Mouse (Mus musculus): Measurements from ENCODE around the gene Cstad. TPM values are rescaled to one million over a fixed set of nuclear protein-coding genes. Genes with fewer than 3 reads are reported as not detected.

Gene Cstad
- polyA plus RNA-seq, 1 experiment from 2014 or later: 0.63 TPM

GRCm38 (mm10) chr2:30625296-30625826, 30.5 kb downstream of the Cstad start:
- no peak overlapping the region for H3K27ac ChIP-seq (replicated peaks)
- H3K36me3 ChIP-seq (ENCODE audit: control insufficient read depth, insufficient read depth, low read length): no peaks in the 10 kb centered on the region
- DNase-seq (ENCODE audit: low spot score): no peak
- no peak overlapping the region for H3K9ac ChIP-seq (ENCODE audit: low read length)
- ATAC-seq (ENCODE audit: low FRiP score, low TSS enrichment): no peak
- H3K4me2 ChIP-seq (replicated peaks; ENCODE audit: low read depth): no peak overlapping the region
- no peak overlapping the region for H3K4me3 ChIP-seq (ENCODE audit: low read depth, low read length)
- H3K4me1 ChIP-seq (replicated peaks; ENCODE audit: control insufficient read depth, insufficient read depth): no peaks in the 10 kb centered on the region
- no peaks in the 10 kb centered on the region for H3K9me3 ChIP-seq (ENCODE audit: control insufficient read depth, low read length)
- TF ChIP-seq CTCF (IDR thresholded peaks at IDR 0.05; ENCODE audit: low read depth) (no peak), EP300 (optimal IDR thresholded peaks at IDR 0.05) (no peak)
- no peaks in the 10 kb centered on the region for H3K27me3 ChIP-seq (ENCODE audit: control insufficient read depth, insufficient read depth, low read length)
- 76% methylated on average over 6 of the region's 6 CpGs for WGBS

- Histone ChIP-seq H3K4me2 (replicated peaks; ENCODE audit: low read depth) (no peak overlapping the region), H3K4me1 (replicated peaks; ENCODE audit: control insufficient read depth, insufficient read depth) (no peaks in the 10 kb centered on the region), H3K27ac (replicated peaks) (no peak overlapping the region), H3K27me3 (ENCODE audit: control insufficient read depth, insufficient read depth, low read length) (no peaks in the 10 kb centered on the region), H3K9me3 (ENCODE audit: control insufficient read depth, low read length) (no peaks in the 10 kb centered on the region), H3K4me3 (ENCODE audit: low read depth, low read length) (no peak overlapping the region), H3K9ac (ENCODE audit: low read length) (no peak overlapping the region), H3K36me3 (ENCODE audit: control insufficient read depth, insufficient read depth, low read length) (no peaks in the 10 kb centered on the region)
- WGBS: 63% methylated on average over 17 of the region's 17 CpGs
- no peak for TF ChIP-seq CTCF (IDR thresholded peaks at IDR 0.05; ENCODE audit: low read depth)
- TF ChIP-seq EP300 (optimal IDR thresholded peaks at IDR 0.05): no peak
- DNase-seq (ENCODE audit: low spot score) (no peak), ATAC-seq (ENCODE audit: low FRiP score, low TSS enrichment) (no peak)
Measured at GRCm38 (mm10) chr2:30626058-30626675, 31.3 kb downstream of the Cstad start.

- no peak for DNase-seq (ENCODE audit: low spot score)
- no peak for ATAC-seq (ENCODE audit: low FRiP score, low TSS enrichment)
- Histone ChIP-seq H3K27me3 (ENCODE audit: control insufficient read depth, insufficient read depth, low read length) (no peaks in the 10 kb centered on the region), H3K9ac (ENCODE audit: low read length) (no peak overlapping the region), H3K4me3 (ENCODE audit: low read depth, low read length) (no peak overlapping the region), H3K9me3 (ENCODE audit: control insufficient read depth, low read length) (no peaks in the 10 kb centered on the region), H3K4me2 (replicated peaks; ENCODE audit: low read depth) (no peak overlapping the region), H3K4me1 (replicated peaks; ENCODE audit: control insufficient read depth, insufficient read depth) (no peaks in the 10 kb centered on the region), H3K27ac (replicated peaks) (no peak overlapping the region), H3K36me3 (ENCODE audit: control insufficient read depth, insufficient read depth, low read length) (no peaks in the 10 kb centered on the region)
- 89% methylated on average over 3 of the region's 3 CpGs for WGBS
- no peak for TF ChIP-seq CTCF (IDR thresholded peaks at IDR 0.05; ENCODE audit: low read depth)
- no peak for TF ChIP-seq EP300 (optimal IDR thresholded peaks at IDR 0.05)
Measured at GRCm38 (mm10) chr2:30627338-30627737, 32.5 kb downstream of the Cstad start.

- no peak overlapping the region for H3K4me2 ChIP-seq (replicated peaks; ENCODE audit: low read depth)
- no peaks in the 10 kb centered on the region for H3K4me1 ChIP-seq (replicated peaks; ENCODE audit: control insufficient read depth, insufficient read depth)
- no peak overlapping the region for H3K9ac ChIP-seq (ENCODE audit: low read length)
- TF ChIP-seq CTCF (IDR thresholded peaks at IDR 0.05; ENCODE audit: low read depth) (no peak), EP300 (optimal IDR thresholded peaks at IDR 0.05) (no peak)
- no peak for ATAC-seq (ENCODE audit: low FRiP score, low TSS enrichment)
- H3K27ac ChIP-seq (replicated peaks): no peak overlapping the region
- no peaks in the 10 kb centered on the region for H3K9me3 ChIP-seq (ENCODE audit: control insufficient read depth, low read length)
- no peak overlapping the region for H3K4me3 ChIP-seq (ENCODE audit: low read depth, low read length)
- no peaks in the 10 kb centered on the region for H3K27me3 ChIP-seq (ENCODE audit: control insufficient read depth, insufficient read depth, low read length)
- no peak for DNase-seq (ENCODE audit: low spot score)
- H3K36me3 ChIP-seq (ENCODE audit: control insufficient read depth, insufficient read depth, low read length): no peaks in the 10 kb centered on the region
- whole genome bisulfite sequencing: 90% methylated on average over 17 of the region's 17 CpGs
Measured at GRCm38 (mm10) chr2:30628374-30628773, 33.5 kb downstream of the Cstad start.

- TF ChIP-seq CTCF (IDR thresholded peaks at IDR 0.05; ENCODE audit: low read depth): no peak
- no peak for TF ChIP-seq EP300 (optimal IDR thresholded peaks at IDR 0.05)
- Histone ChIP-seq H3K27ac (replicated peaks) (no peak overlapping the region), H3K4me3 (ENCODE audit: low read depth, low read length) (no peak overlapping the region), H3K36me3 (ENCODE audit: control insufficient read depth, insufficient read depth, low read length) (no peaks in the 10 kb centered on the region), H3K9me3 (ENCODE audit: control insufficient read depth, low read length) (no peaks in the 10 kb centered on the region), H3K4me2 (replicated peaks; ENCODE audit: low read depth) (no peak overlapping the region), H3K27me3 (ENCODE audit: control insufficient read depth, insufficient read depth, low read length) (no peaks in the 10 kb centered on the region), H3K9ac (ENCODE audit: low read length) (no peak overlapping the region), H3K4me1 (replicated peaks; ENCODE audit: control insufficient read depth, insufficient read depth) (no peaks in the 10 kb centered on the region)
- ATAC-seq (ENCODE audit: low FRiP score, low TSS enrichment) (no peak), DNase-seq (ENCODE audit: low spot score) (no peak)
- WGBS: 66% methylated on average over 14 of the region's 14 CpGs
Measured at GRCm38 (mm10) chr2:30629038-30629761, 34.4 kb downstream of the Cstad start.

GRCm38 (mm10) chr2:30629860-30630259, 35.0 kb downstream of the Cstad start:
- no peaks in the 10 kb centered on the region for H3K4me1 ChIP-seq (replicated peaks; ENCODE audit: control insufficient read depth, insufficient read depth)
- H3K27me3 ChIP-seq (ENCODE audit: control insufficient read depth, insufficient read depth, low read length): no peaks in the 10 kb centered on the region
- WGBS: 67% methylated on average over 4 of the region's 4 CpGs
- H3K4me2 ChIP-seq (replicated peaks; ENCODE audit: low read depth): no peak overlapping the region
- H3K4me3 ChIP-seq (ENCODE audit: low read depth, low read length): no peak overlapping the region
- H3K27ac ChIP-seq (replicated peaks): no peak overlapping the region
- H3K9me3 ChIP-seq (ENCODE audit: control insufficient read depth, low read length): no peaks in the 10 kb centered on the region
- no peak for TF ChIP-seq CTCF (IDR thresholded peaks at IDR 0.05; ENCODE audit: low read depth)
- H3K9ac ChIP-seq (ENCODE audit: low read length): no peak overlapping the region
- ATAC-seq (ENCODE audit: low FRiP score, low TSS enrichment) (no peak), DNase-seq (ENCODE audit: low spot score) (no peak)
- no peaks in the 10 kb centered on the region for H3K36me3 ChIP-seq (ENCODE audit: control insufficient read depth, insufficient read depth, low read length)
